In genomic region chr1:58795291-58796058, GRCm38 (mm10) we compare ENCODE assay signal across 8 mouse cellular contexts. TPM values are rescaled to one million over a fixed set of nuclear protein-coding genes. Genes with fewer than 3 reads are reported as not detected.
DNase-seq lines count a peak whose midpoint lies in the region; ATAC-seq and TF ChIP-seq lines count a peak whose summit lies in the region.

TSS of gene Casp8 (plus strand) at chr1:58795374.

- H3K4me2 ChIP-seq in forebrain, postnatal 0 days (ENCODE audit: low read depth) = peak within 1 kb of the TSS; percentile 70
- peak within 1 kb of the TSS; percentile 93 for H3K4me2 ChIP-seq in hindbrain, embryonic 15.5 days
- peak within 1 kb of the TSS; percentile 80 for H3K4me2 ChIP-seq in liver, embryonic 11.5 days

- TF ChIP-seq CTCF in MEL (IDR thresholded peaks at IDR 0.05 in 2 of 3, conservative IDR thresholded peaks at IDR 0.05 in 1 of 3; ENCODE audit: control insufficient read depth in 1 of 3, insufficient read depth in 1 of 3, low read depth in 2 of 3, low read length in 3 of 3, poor library complexity in 1 of 3, severe bottlenecking in 1 of 3) = 0 out of 6 replicates have a peak, but pooled peaks of 1 of the 3 experiments have one; percentile 8
- no peak for TF ChIP-seq CTCF in forebrain, postnatal 0 days (IDR thresholded peaks at IDR 0.05; ENCODE audit: low read depth)
- no peak; the same call in 1 of the 2 replicates for TF ChIP-seq CTCF in thymus, adult 2 months (IDR thresholded peaks at IDR 0.05; ENCODE audit: borderline replicate concordance, control insufficient read depth, extremely low read depth, insufficient read depth, low read length, poor library complexity)

- peak within 1 kb of the TSS; percentile 63 to 80 for H3K4me3 ChIP-seq in MEL (ENCODE audit: control insufficient read depth in 1 of 2, insufficient read depth in 1 of 2, low read depth in 2 of 2, low read length in 2 of 2)
- peak within 1 kb of the TSS; percentile 38 for H3K4me3 ChIP-seq in forebrain, postnatal 0 days (ENCODE audit: low read depth, low read length)
- H3K4me3 ChIP-seq in hindbrain, embryonic 15.5 days = peak within 1 kb of the TSS; percentile 50
- peak within 1 kb of the TSS; percentile 68 for H3K4me3 ChIP-seq in liver, embryonic 11.5 days (ENCODE audit: low read depth, low read length)
- peak within 1 kb of the TSS; percentile 77 for H3K4me3 ChIP-seq in thymus, adult 2 months (ENCODE audit: control insufficient read depth, insufficient read depth, low read length)

- TF ChIP-seq RAD21 in MEL (IDR thresholded peaks at IDR 0.05; ENCODE audit: low read depth, low read length) = no peak

- TF ChIP-seq EP300 in MEL (IDR thresholded peaks at IDR 0.05; ENCODE audit: low read depth in 1 of 2, low read length in 2 of 2) = no peak

- H3K79me2 ChIP-seq in MEL (ENCODE audit: control insufficient read depth, insufficient read depth, low read length, poor library complexity) = peaks cover 23% of the 10 kb centered on the region

- 3% methylated on average over 42 of the region's 42 CpGs for WGBS in forebrain, postnatal 0 days
- under 1% methylated on average over 42 of the region's 42 CpGs for WGBS in hindbrain, embryonic 15.5 days
- under 1% methylated on average over 42 of the region's 42 CpGs for WGBS in liver, embryonic 11.5 days
- under 1% methylated on average over 42 of the region's 42 CpGs for WGBS in thymus, adult 2 months

- H3K9ac ChIP-seq in MEL (ENCODE audit: control insufficient read depth, low read depth, low read length, poor library complexity, severe bottlenecking) = peak within 1 kb of the TSS; percentile 88
- H3K9ac ChIP-seq in forebrain, postnatal 0 days = peak within 1 kb of the TSS; percentile 39
- peak within 1 kb of the TSS; percentile 52 for H3K9ac ChIP-seq in hindbrain, embryonic 15.5 days
- H3K9ac ChIP-seq in liver, embryonic 11.5 days (ENCODE audit: low read depth, low read length) = peak within 1 kb of the TSS; percentile 85

- DNase-seq in MEL (ENCODE audit: low read depth, low spot score) = peak; percentile 93
- peak; percentile 30 for DNase-seq in brain, adult 2 months (ENCODE audit: low read depth, low spot score)
- DNase-seq in forebrain, postnatal 0 days = peak; percentile 5
- peak; percentile 73 for DNase-seq in liver, embryonic 11.5 days (ENCODE audit: low spot score)
- DNase-seq in thymus, adult 2 months = peak; percentile 40
- no peak for DNase-seq in frontal cortex, postnatal 10 days (ENCODE audit: low spot score in 2 of 2)

- peak within 1 kb of the TSS; percentile 89 for H3K27ac ChIP-seq in MEL (ENCODE audit: control insufficient read depth, low read depth, low read length)
- 0 out of 2 replicates have a peak within 1 kb of the TSS, but pooled peaks have one; percentile 21 for H3K27ac ChIP-seq in forebrain, postnatal 0 days (ENCODE audit: low read depth, low read length)
- 0 out of 2 replicates have a peak within 1 kb of the TSS, but pooled peaks have one; percentile 33 for H3K27ac ChIP-seq in hindbrain, embryonic 15.5 days (replicated peaks)
- peak within 1 kb of the TSS; percentile 76 for H3K27ac ChIP-seq in liver, embryonic 11.5 days (ENCODE audit: low read depth, low read length)
- H3K27ac ChIP-seq in thymus, adult 2 months (ENCODE audit: control insufficient read depth, insufficient read depth, low read length) = peak within 1 kb of the TSS; percentile 46

- H3K27me3 ChIP-seq in MEL (ENCODE audit: control insufficient read depth in 1 of 2, insufficient read depth in 2 of 2, low read length in 2 of 2) = no peaks in the 10 kb centered on the region
- no peaks in the 10 kb centered on the region for H3K27me3 ChIP-seq in forebrain, postnatal 0 days (ENCODE audit: insufficient read depth, low read length)
- 0 out of 2 replicates have a peak, but pooled peaks cover 2% of the 10 kb centered on the region for H3K27me3 ChIP-seq in hindbrain, embryonic 15.5 days
- H3K27me3 ChIP-seq in liver, embryonic 11.5 days (replicated peaks; ENCODE audit: control insufficient read depth, insufficient read depth, low read length) = no peaks in the 10 kb centered on the region
- H3K27me3 ChIP-seq in thymus, adult 2 months (ENCODE audit: control insufficient read depth, insufficient read depth, low read length) = no peaks in the 10 kb centered on the region

- TF ChIP-seq POLR2A in MEL (IDR thresholded peaks at IDR 0.05; ENCODE audit: control insufficient read depth in 1 of 2, insufficient read depth in 1 of 2, low read depth in 1 of 2, low read length in 2 of 2, poor library complexity in 1 of 2) = peak; percentile 59 to 85; a peak in 3 of 4 replicates
- no peak for TF ChIP-seq POLR2A in thymus, adult 2 months (IDR thresholded peaks at IDR 0.05; ENCODE audit: control insufficient read depth, extremely low read depth, insufficient read depth, low read length, poor library complexity)

- peaks cover 0 to 9% of the 10 kb centered on the region in 2 experiments; a peak in 2 of 4 replicates for H3K4me1 ChIP-seq in MEL (ENCODE audit: control insufficient read depth in 1 of 2, insufficient read depth in 2 of 2, low read length in 2 of 2)
- H3K4me1 ChIP-seq in forebrain, postnatal 0 days (ENCODE audit: insufficient read depth) = no peaks in the 10 kb centered on the region
- H3K4me1 ChIP-seq in hindbrain, embryonic 15.5 days (replicated peaks) = peaks cover 11% of the 10 kb centered on the region
- H3K4me1 ChIP-seq in liver, embryonic 11.5 days (replicated peaks; ENCODE audit: control insufficient read depth, insufficient read depth, low read length) = 0 out of 2 replicates have a peak, but pooled peaks cover 7% of the 10 kb centered on the region
- peaks cover 15% of the 10 kb centered on the region for H3K4me1 ChIP-seq in thymus, adult 2 months (replicated peaks; ENCODE audit: control insufficient read depth, insufficient read depth, low read length)

- peaks cover 0 to 14% of the 10 kb centered on the region in 2 experiments; a peak in 2 of 4 replicates for H3K36me3 ChIP-seq in MEL (ENCODE audit: control insufficient read depth in 1 of 2, insufficient read depth in 2 of 2, low read length in 2 of 2)
- H3K36me3 ChIP-seq in forebrain, postnatal 0 days (ENCODE audit: insufficient read depth) = no peaks in the 10 kb centered on the region
- H3K36me3 ChIP-seq in hindbrain, embryonic 15.5 days = no peaks in the 10 kb centered on the region
- H3K36me3 ChIP-seq in liver, embryonic 11.5 days (ENCODE audit: control insufficient read depth, insufficient read depth, low read length) = peaks cover 5% of the 10 kb centered on the region
- peaks cover 7% of the 10 kb centered on the region for H3K36me3 ChIP-seq in thymus, adult 2 months (ENCODE audit: control insufficient read depth, insufficient read depth, low read length)

- H3K9me3 ChIP-seq in MEL (replicated peaks; ENCODE audit: insufficient read depth, low read length) = no peaks in the 10 kb centered on the region
- no peaks in the 10 kb centered on the region for H3K9me3 ChIP-seq in forebrain, postnatal 0 days (ENCODE audit: low read length)
- no peaks in the 10 kb centered on the region for H3K9me3 ChIP-seq in hindbrain, embryonic 15.5 days
- no peaks in the 10 kb centered on the region; the same call in 1 of the 2 replicates for H3K9me3 ChIP-seq in liver, embryonic 11.5 days (ENCODE audit: control insufficient read depth, low read length)

- ATAC-seq in forebrain, postnatal 0 days = no peak
- no peak for ATAC-seq in hindbrain, embryonic 15.5 days (ENCODE audit: low FRiP score, low read depth)
- peak; percentile 86 for ATAC-seq in liver, embryonic 11.5 days (replicated peaks; ENCODE audit: low FRiP score)
- ATAC-seq in monocyte, adult 5-6 weeks (replicated peaks; ENCODE audit: insufficient number of reproducible peaks, low FRiP score, low TSS enrichment, poor library complexity, severe bottlenecking) = peak; percentile 92

TF ChIP-seq in MEL, 35 proteins besides CTCF, POLR2A, EP300 and RAD21 (continues in another document):
- peak; percentile 70 for TF ChIP-seq NELFE (IDR thresholded peaks at IDR 0.05; ENCODE audit: low read depth, low read length)
- no peak for TF ChIP-seq USF2 (IDR thresholded peaks at IDR 0.05; ENCODE audit: borderline replicate concordance in 1 of 2, insufficient read depth in 1 of 2, low read depth in 1 of 2, low read length in 2 of 2)
- TF ChIP-seq HCFC1 (IDR thresholded peaks at IDR 0.05; ENCODE audit: low read depth, low read length) = peak; percentile 19; the same call in 1 of the 2 replicates
- no peak for TF ChIP-seq ZKSCAN1 (IDR thresholded peaks at IDR 0.05; ENCODE audit: low read depth, low read length)
- peak; percentile 83 for TF ChIP-seq ELF1 (IDR thresholded peaks at IDR 0.05; ENCODE audit: low read depth, low read length)
- peak; percentile 83 for TF ChIP-seq TBP (IDR thresholded peaks at IDR 0.05; ENCODE audit: low read depth, low read length)
- TF ChIP-seq RCOR1 (IDR thresholded peaks at IDR 0.05; ENCODE audit: low read depth, low read length) = no peak
- no peak for TF ChIP-seq MAFK (IDR thresholded peaks at IDR 0.05; ENCODE audit: borderline replicate concordance, low read depth, low read length)
- TF ChIP-seq ZNF384 (IDR thresholded peaks at IDR 0.05; ENCODE audit: low read depth, low read length) = no peak
- no peak for TF ChIP-seq TAL1 (IDR thresholded peaks at IDR 0.05; ENCODE audit: low read length)
- TF ChIP-seq POLR2AphosphoS2 (IDR thresholded peaks at IDR 0.05; ENCODE audit: low read length) = peak; percentile 36; the same call in 1 of the 2 replicates
- peak; percentile 90 for TF ChIP-seq E2F4 (IDR thresholded peaks at IDR 0.05; ENCODE audit: borderline replicate concordance, low read depth, low read length)
- TF ChIP-seq TCF12 (IDR thresholded peaks at IDR 0.05; ENCODE audit: low read depth, low read length) = peak; percentile 30; the same call in 1 of the 2 replicates
- TF ChIP-seq SIN3A (IDR thresholded peaks at IDR 0.05; ENCODE audit: low read length) = peak; percentile 75
- TF ChIP-seq ZMIZ1 (IDR thresholded peaks at IDR 0.05; ENCODE audit: low read depth, low read length) = no peak
- no peak; the same call in 1 of the 2 replicates for TF ChIP-seq MXI1 (IDR thresholded peaks at IDR 0.05; ENCODE audit: low read depth, low read length)
- no peak for TF ChIP-seq ZC3H11A (IDR thresholded peaks at IDR 0.05; ENCODE audit: low read depth, low read length)
- no peak for TF ChIP-seq UBTF (IDR thresholded peaks at IDR 0.05; ENCODE audit: borderline replicate concordance, insufficient read depth, low read depth, low read length)

RNA-seq across cellular contexts. Expression of gene Casp8, which starts in this region (rescaled TPM):
- 15.1 and 15.2 TPM in 2 replicates for total RNA-seq in MEL (2012; rRNA removed)
- 10 to 100 TPM in 1 of 2 experiments, not detected in 1; 17.5 TPM for polyA plus RNA-seq in MEL (2012; ENCODE audit: insufficient read depth in 1 of 2, insufficient read length in 2 of 2, low read depth in 1 of 2, low replicate concordance in 2 of 2, missing spikeins in 1 of 2)
- total RNA-seq in forebrain, postnatal 0 days (2014; rRNA removed) = 4.5 and 5.4 TPM in 2 replicates
- polyA plus RNA-seq in forebrain, postnatal 0 days (2015; fragmentation: Nextera tagmentation; extraction: Ambion mirVana) = 1.9 and 3.3 TPM in 2 replicates
- polyA plus RNA-seq in hindbrain, embryonic 15.5 days (2015; fragmentation: Nextera tagmentation; extraction: Ambion mirVana) = 6.6 TPM in 2 replicates
- polyA plus RNA-seq in liver, embryonic 11.5 days (2014; fragmentation: Nextera tagmentation; extraction: Ambion mirVana) = 28.8 and 30.3 TPM in 2 replicates
- total RNA-seq in monocyte, adult 5-6 weeks (2017) = 112 to 160 TPM (median 128 TPM) in 3 replicates
- 12.0 and 12.3 TPM in 2 replicates for polyA plus RNA-seq in thymus, adult 2 months (2012; rRNA removed)

Comparison
In these comparisons a context has a peak if more than half of its experiments do, and no peak if none do; other contexts are left out.
1. DNase-seq: peak in MEL (single experiment), brain, adult 2 months (single experiment), forebrain, postnatal 0 days (single experiment), liver, embryonic 11.5 days (single experiment) and thymus, adult 2 months (single experiment); none in frontal cortex, postnatal 10 days (0 of 2).
2. H3K27ac ChIP-seq: peak in every context shown above with its lines; median percentile 89 in MEL; 76 in liver, embryonic 11.5 days; 46 in thymus, adult 2 months; 33 in hindbrain, embryonic 15.5 days; 21 in forebrain, postnatal 0 days.
3. ATAC-seq: peak in liver, embryonic 11.5 days (single experiment) and monocyte, adult 5-6 weeks (single experiment); none in forebrain, postnatal 0 days (single experiment) and hindbrain, embryonic 15.5 days (single experiment).
4. Peak in every context shown above with its lines, with median percentiles within 50 percentile points of each other: H3K4me3 ChIP-seq, H3K9ac ChIP-seq and H3K4me2 ChIP-seq.